Mouse (Mus musculus): ENCODE measurements around the gene Bnip2. TPM values are rescaled to one million over a fixed set of nuclear protein-coding genes. Genes with fewer than 3 reads are reported as not detected.

The Bnip2 gene
- polyA plus RNA-seq, 1 experiment, result 5.7 TPM

- H3K36me3 ChIP-seq (ENCODE audit: control insufficient read depth, insufficient read depth, low read length), result peaks cover 20% of the 10 kb centered on the region
- TF ChIP-seq POLR2A (IDR thresholded peaks at IDR 0.05; ENCODE audit: low read depth, low read length) (no peak), CTCF (IDR thresholded peaks at IDR 0.05; ENCODE audit: extremely low read depth, insufficient read length, insufficient replicate concordance, low read depth, low read length) (no peak)
- no peaks in the 10 kb centered on the region for H3K27me3 ChIP-seq (ENCODE audit: control insufficient read depth, insufficient read depth, low read length)
- 18% methylated on average over 1 of the region's 1 CpGs for WGBS
- no peak overlapping the region for H3K4me3 ChIP-seq (ENCODE audit: low read depth, low read length)
- no peak overlapping the region for H3K27ac ChIP-seq (ENCODE audit: insufficient read depth, low read depth, low read length)
- H3K4me1 ChIP-seq (ENCODE audit: control insufficient read depth, insufficient read depth, insufficient read length, low read length), result no peaks in the 10 kb centered on the region
Measured at GRCm38 (mm10) chr9:69993479-69993878, 4.2 kb downstream of the Bnip2 start.

- no peaks in the 10 kb centered on the region for H3K4me1 ChIP-seq (ENCODE audit: control insufficient read depth, insufficient read depth, insufficient read length, low read length)
- no peak overlapping the region for H3K4me3 ChIP-seq (ENCODE audit: low read depth, low read length)
- no peaks in the 10 kb centered on the region for H3K27me3 ChIP-seq (ENCODE audit: control insufficient read depth, insufficient read depth, low read length)
- no peak for TF ChIP-seq CTCF (IDR thresholded peaks at IDR 0.05; ENCODE audit: extremely low read depth, insufficient read length, insufficient replicate concordance, low read depth, low read length)
- TF ChIP-seq POLR2A (IDR thresholded peaks at IDR 0.05; ENCODE audit: low read depth, low read length), result no peak
- 85% methylated on average over 5 of the region's 5 CpGs for WGBS
- H3K27ac ChIP-seq (ENCODE audit: insufficient read depth, low read depth, low read length), result no peak overlapping the region
- H3K36me3 ChIP-seq (ENCODE audit: control insufficient read depth, insufficient read depth, low read length), result peaks cover 29% of the 10 kb centered on the region
Measured at GRCm38 (mm10) chr9:69994547-69994946, 5.3 kb downstream of the Bnip2 start.

- Histone ChIP-seq H3K27ac (ENCODE audit: insufficient read depth, low read depth, low read length) (no peak overlapping the region), H3K27me3 (ENCODE audit: control insufficient read depth, insufficient read depth, low read length) (no peaks in the 10 kb centered on the region), H3K4me1 (ENCODE audit: control insufficient read depth, insufficient read depth, insufficient read length, low read length) (peaks cover 2% of the 10 kb centered on the region; the same call in 1 of the 2 replicates), H3K4me3 (ENCODE audit: low read depth, low read length) (no peak overlapping the region), H3K36me3 (ENCODE audit: control insufficient read depth, insufficient read depth, low read length) (peaks cover 57% of the 10 kb centered on the region)
- WGBS, result 89% methylated on average over 1 of the region's 1 CpGs
- no peak for TF ChIP-seq CTCF (IDR thresholded peaks at IDR 0.05; ENCODE audit: extremely low read depth, insufficient read length, insufficient replicate concordance, low read depth, low read length)
- TF ChIP-seq POLR2A (IDR thresholded peaks at IDR 0.05; ENCODE audit: low read depth, low read length), result no peak
Measured at GRCm38 (mm10) chr9:69999318-69999717, 10.1 kb downstream of the Bnip2 start.

GRCm38 (mm10) chr9:70003516-70003915 lies 14.2 kb downstream of the Bnip2 start:
- H3K4me3 ChIP-seq (ENCODE audit: low read depth, low read length), result no peak overlapping the region
- TF ChIP-seq POLR2A (IDR thresholded peaks at IDR 0.05; ENCODE audit: low read depth, low read length) (no peak), CTCF (IDR thresholded peaks at IDR 0.05; ENCODE audit: extremely low read depth, insufficient read length, insufficient replicate concordance, low read depth, low read length) (no peak)
- 34% methylated on average over 10 of the region's 10 CpGs for WGBS

DNA sequence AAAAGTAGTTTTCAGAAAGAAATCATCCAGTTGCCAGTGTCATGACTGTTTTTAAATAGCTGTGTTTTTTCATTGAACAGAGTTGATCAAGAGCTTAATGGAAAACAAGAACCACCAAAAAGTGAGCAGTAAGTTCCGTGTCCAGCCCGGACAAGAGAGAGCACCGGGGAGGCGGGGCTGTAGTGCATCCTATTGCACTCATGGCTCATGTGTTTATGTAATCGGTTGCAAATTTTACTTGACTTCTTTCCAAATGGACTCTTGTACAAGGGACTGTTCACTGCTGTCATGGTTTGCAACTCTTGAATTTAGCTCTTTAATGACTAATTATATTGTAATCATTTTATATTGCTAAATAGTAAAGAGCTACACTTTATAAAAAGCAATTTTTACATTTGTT lies 17.7 kb downstream of the Bnip2 start:
- TF ChIP-seq POLR2A (IDR thresholded peaks at IDR 0.05; ENCODE audit: low read depth, low read length) (no peak), CTCF (IDR thresholded peaks at IDR 0.05; ENCODE audit: extremely low read depth, insufficient read length, insufficient replicate concordance, low read depth, low read length) (no peak)
- Histone ChIP-seq H3K36me3 (ENCODE audit: control insufficient read depth, insufficient read depth, low read length) (peaks cover 46% of the 10 kb centered on the region), H3K4me1 (ENCODE audit: control insufficient read depth, insufficient read depth, insufficient read length, low read length) (peaks cover 2% of the 10 kb centered on the region; the same call in 1 of the 2 replicates), H3K27ac (ENCODE audit: insufficient read depth, low read depth, low read length) (no peak overlapping the region), H3K27me3 (ENCODE audit: control insufficient read depth, insufficient read depth, low read length) (no peaks in the 10 kb centered on the region), H3K4me3 (ENCODE audit: low read depth, low read length) (no peak overlapping the region)
- 82% methylated on average over 5 of the region's 5 CpGs for WGBS

More at GRCm38 (mm10) chr9:70003516-70003915, 14.2 kb downstream of the Bnip2 start:
- H3K27me3 ChIP-seq (ENCODE audit: control insufficient read depth, insufficient read depth, low read length), result no peaks in the 10 kb centered on the region
- H3K27ac ChIP-seq (ENCODE audit: insufficient read depth, low read depth, low read length), result peak overlapping the region; percentile 42; the same call in 1 of the 2 replicates
- H3K4me1 ChIP-seq (ENCODE audit: control insufficient read depth, insufficient read depth, insufficient read length, low read length), result peaks cover 2% of the 10 kb centered on the region; the same call in 1 of the 2 replicates
- peaks cover 62% of the 10 kb centered on the region for H3K36me3 ChIP-seq (ENCODE audit: control insufficient read depth, insufficient read depth, low read length)

GRCm38 (mm10) chr9:70007506-70008248 lies 18.4 kb downstream of the Bnip2 start:
- Histone ChIP-seq H3K27me3 (ENCODE audit: control insufficient read depth, insufficient read depth, low read length) (no peaks in the 10 kb centered on the region), H3K36me3 (ENCODE audit: control insufficient read depth, insufficient read depth, low read length) (peaks cover 42% of the 10 kb centered on the region), H3K4me1 (ENCODE audit: control insufficient read depth, insufficient read depth, insufficient read length, low read length) (peaks cover 2% of the 10 kb centered on the region; the same call in 1 of the 2 replicates), H3K27ac (ENCODE audit: insufficient read depth, low read depth, low read length) (no peak overlapping the region), H3K4me3 (ENCODE audit: low read depth, low read length) (no peak overlapping the region)
- TF ChIP-seq POLR2A (IDR thresholded peaks at IDR 0.05; ENCODE audit: low read depth, low read length), result no peak
- no peak for TF ChIP-seq CTCF (IDR thresholded peaks at IDR 0.05; ENCODE audit: extremely low read depth, insufficient read length, insufficient replicate concordance, low read depth, low read length)
- 86% methylated on average over 14 of the region's 14 CpGs for WGBS

- no peaks in the 10 kb centered on the region for H3K27me3 ChIP-seq (ENCODE audit: control insufficient read depth, insufficient read depth, low read length)
- H3K4me1 ChIP-seq (ENCODE audit: control insufficient read depth, insufficient read depth, insufficient read length, low read length), result peaks cover 2% of the 10 kb centered on the region; the same call in 1 of the 2 replicates
- no peak overlapping the region for H3K4me3 ChIP-seq (ENCODE audit: low read depth, low read length)
- TF ChIP-seq POLR2A (IDR thresholded peaks at IDR 0.05; ENCODE audit: low read depth, low read length) (no peak), CTCF (IDR thresholded peaks at IDR 0.05; ENCODE audit: extremely low read depth, insufficient read length, insufficient replicate concordance, low read depth, low read length) (no peak)
- no peak overlapping the region for H3K27ac ChIP-seq (ENCODE audit: insufficient read depth, low read depth, low read length)
- WGBS, result 79% methylated on average over 8 of the region's 8 CpGs
- peaks cover 32% of the 10 kb centered on the region for H3K36me3 ChIP-seq (ENCODE audit: control insufficient read depth, insufficient read depth, low read length)
Measured at GRCm38 (mm10) chr9:70009754-70010304, 20.6 kb downstream of the Bnip2 start.

All from small intestine, adult 2 months (tissue).